Mouse (Mus musculus): ENCODE measurements at regions not wholly inside any gene's neighbourhood (a gene's known extent, or its start where the extent isn't known, plus 50 kb on each side); places are given as distances from the start of the nearest gene placed in this dataset.

DNA sequence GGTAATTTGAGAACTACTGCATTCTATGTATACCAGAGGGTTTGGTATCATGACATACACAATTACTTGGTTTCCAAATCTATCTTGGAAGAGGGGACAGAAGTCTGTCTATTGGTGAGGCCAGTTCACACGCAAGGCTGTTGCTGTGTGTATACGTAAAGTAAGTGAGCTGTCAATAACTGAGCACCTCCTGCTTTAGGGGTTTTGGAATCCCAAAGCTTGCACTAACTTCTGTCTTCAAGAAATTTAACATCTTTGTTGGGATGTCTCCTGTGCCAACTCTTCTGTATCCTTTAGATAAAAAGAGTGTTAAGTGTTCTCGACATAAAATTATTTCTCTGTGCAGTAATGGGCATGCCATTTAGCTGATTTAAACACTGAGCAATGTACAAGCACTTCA lies 572.1 kb downstream of the Plcl1 start:
- no peak for DNase-seq (ENCODE audit: low spot score in 2 of 2)

DNA sequence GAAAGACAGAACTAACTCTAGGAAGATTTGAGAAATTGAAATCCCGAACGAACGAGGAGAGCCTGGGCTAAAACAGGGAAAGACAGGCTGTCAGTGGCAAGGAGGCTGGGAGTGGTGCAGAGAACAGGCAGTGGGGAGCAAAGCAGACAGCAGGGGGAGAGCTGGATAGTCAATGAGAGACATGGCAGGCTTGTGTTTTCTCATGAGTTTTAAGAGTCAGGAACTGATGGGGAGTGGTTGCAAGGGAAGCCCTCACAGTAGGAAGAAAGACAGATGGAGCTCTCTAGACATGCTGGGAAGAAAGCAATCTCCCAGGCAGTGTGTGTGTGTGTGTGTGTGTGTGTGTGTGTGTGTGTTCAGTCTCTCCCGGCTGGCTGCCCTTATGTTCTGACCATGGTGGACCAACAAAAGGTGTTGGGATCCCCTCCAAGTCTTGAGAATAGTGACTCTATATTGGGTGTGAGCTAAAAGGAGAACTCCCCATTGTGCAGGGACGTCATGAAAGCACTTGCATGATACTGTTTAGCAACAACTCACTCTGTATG lies 577.9 kb downstream of the Plcl1 start:
- DNase-seq (ENCODE audit: low spot score in 2 of 2), result no peak

DNA sequence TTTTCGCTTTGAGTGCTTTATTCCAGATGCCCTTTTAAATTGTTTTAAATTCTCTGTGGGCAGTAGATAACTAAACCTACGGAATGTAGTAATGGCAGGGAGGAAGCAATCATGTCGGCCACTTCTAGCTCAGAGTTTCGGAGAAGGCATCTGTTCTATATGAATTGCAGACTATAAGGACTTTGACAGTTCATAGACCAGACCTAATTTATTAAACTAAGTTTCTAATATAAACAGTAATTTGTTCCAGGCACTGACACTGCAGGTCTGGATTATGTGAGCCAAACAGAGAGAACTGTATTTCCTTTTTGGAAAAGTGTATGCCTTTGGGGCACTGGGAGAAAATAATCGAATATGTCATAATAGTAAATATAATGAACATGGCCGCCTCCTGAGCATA lies 591.4 kb downstream of the Plcl1 start:
- DNase-seq (ENCODE audit: low spot score in 2 of 2), result no peak

All from adrenal gland, postnatal 4 days (tissue).